Mouse (Mus musculus) cortical plate, adult 2 months (tissue): ENCODE data around the gene Fzd4.

Source experiments
- CTCF ChIP-seq: fragments of 200-500 bp; IDR thresholded peaks from 2 replicates; pipeline ENCODE4 v1.5.1; 2011; ENCODE audit warnings: mild to moderate bottlenecking, control low read depth, low read length; ENCODE audit not compliant: insufficient read depth; ENCODE audit errors: extremely low read depth
- POLR2A ChIP-seq: fragments of 200-500 bp; IDR thresholded peaks from 2 replicates; pipeline ENCODE4 v1.6.1; 2011; ENCODE audit warnings: mild to moderate bottlenecking, low read length, control low read depth; ENCODE audit not compliant: insufficient read depth; ENCODE audit errors: extremely low read depth

DNA sequence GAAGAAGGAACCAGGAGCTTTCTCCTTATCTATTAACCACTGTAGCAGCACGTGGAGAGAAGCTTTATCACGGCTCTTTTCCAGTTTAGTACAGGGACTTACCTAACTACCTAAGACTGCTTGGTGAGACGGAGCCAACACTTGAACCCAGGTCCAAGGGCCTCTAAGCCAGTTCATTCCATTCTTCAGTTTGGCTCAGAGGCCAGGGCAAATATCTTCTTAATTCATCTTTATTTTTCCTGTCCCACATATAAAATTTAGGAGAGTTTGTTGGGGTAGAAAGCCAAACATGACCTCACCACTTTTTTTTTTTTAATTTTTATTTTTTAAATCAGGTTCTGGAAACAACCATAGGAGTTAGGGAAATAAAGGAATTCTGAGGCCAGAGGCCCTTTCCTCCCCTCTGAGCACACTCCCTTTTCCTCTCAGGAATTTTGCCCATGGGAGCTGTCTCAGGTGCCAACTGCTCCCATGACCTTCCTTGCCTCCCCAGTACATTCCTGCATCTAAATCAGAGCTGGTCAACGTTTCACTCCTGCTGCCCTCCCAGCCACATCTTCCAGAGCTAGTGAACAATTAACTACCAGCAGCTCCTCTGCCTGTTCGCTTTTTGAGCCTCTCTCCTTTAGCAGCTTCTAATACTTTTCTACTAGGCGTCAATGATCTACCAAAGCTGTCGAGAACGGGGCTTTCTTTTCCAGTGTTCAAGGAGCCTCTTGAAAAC is 29.9 kb downstream of the Fzd4 start:
- no peak for TF ChIP-seq CTCF
- no peak for TF ChIP-seq POLR2A
